Mouse (Mus musculus): ENCODE measurements around the gene Mfsd5.

DNA sequence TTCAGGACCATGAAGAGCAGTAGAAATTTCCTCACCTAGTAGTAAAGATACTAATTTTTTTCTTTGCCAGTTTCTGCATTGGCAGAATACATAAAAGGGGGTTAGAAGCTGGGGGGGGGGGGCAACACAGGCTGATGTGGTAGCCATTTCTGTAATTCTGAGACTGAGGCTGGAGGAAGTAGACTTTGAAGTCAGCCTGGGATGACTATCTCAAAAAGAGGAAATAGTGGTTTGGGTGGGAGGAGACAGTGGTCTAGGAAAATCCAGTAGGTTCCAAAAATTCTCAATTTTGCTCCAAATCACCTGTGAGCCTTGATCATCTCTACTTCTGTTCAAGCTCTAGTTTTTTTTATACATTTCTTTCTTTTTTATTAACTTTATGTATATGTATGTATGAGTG lies 32.2 kb downstream of the Mfsd5 start:
- TF ChIP-seq CTCF (conservative IDR thresholded peaks at IDR 0.05; ENCODE audit: low read length) (no peak), POU5F1 (IDR thresholded peaks at IDR 0.05; ENCODE audit: borderline replicate concordance, low read length) (no peak), NANOG (IDR thresholded peaks at IDR 0.05; ENCODE audit: borderline replicate concordance, low read length) (no peak)

Data from E14TG2a.4 (cell line).